Mouse (Mus musculus) gastrocnemius, postnatal 25 days (tissue): ENCODE results near the gene Gm11084. TPM values are rescaled to one million over a fixed set of nuclear protein-coding genes. Genes with fewer than 3 reads are reported as not detected.
"Not testable (repeated sequence)": the region's sequence is repeated elsewhere in the genome, so short reads cannot be mapped to it uniquely, and the experiment has no call there.

ENCODE experiments used
- DNase-seq: peaks from one replicate; pipeline ENCODE4 v3.0.0; 2022
- total RNA-seq, 2 experiments: library from RNA; stranded (reverse); gene quantifications; 1 replicate in 1 of 2; 2 replicates in 1 of 2; pipeline ENCODE4 v1.2.3; 2021

Gm11084 gene
- total RNA-seq, 2 experiments from 2014 or later = not detected

GRCm38 (mm10) chr2:72994165-72994564 is 7.6 kb upstream of the Gm11084 start:
- DNase-seq = no peak

GRCm38 (mm10) chr2:72992497-72992896 is 6.0 kb upstream of the Gm11084 start:
- no peak for DNase-seq

- not testable (repeated sequence) for DNase-seq
These were observed 2.4 kb upstream of the Gm11084 start for GRCm38 (mm10) chr2:72988945-72989344.

GRCm38 (mm10) chr2:72985516-72985915 is 1.0 kb downstream of the Gm11084 start:
- DNase-seq = no peak

- no peak for DNase-seq
These were observed 1.7 kb downstream of the Gm11084 start for GRCm38 (mm10) chr2:72984806-72985205.

- no peak for DNase-seq
These were observed 3.3 kb downstream of the Gm11084 start for GRCm38 (mm10) chr2:72983211-72983610.

- no peak for DNase-seq
These were observed 4.3 kb downstream of the Gm11084 start for GRCm38 (mm10) chr2:72982110-72982785.

GRCm38 (mm10) chr2:72981441-72982109 is 4.9 kb downstream of the Gm11084 start:
- no peak for DNase-seq

- no peak for DNase-seq
These were observed 5.5 kb downstream of the Gm11084 start for GRCm38 (mm10) chr2:72981075-72981420.

- DNase-seq = peak; percentile 98
These were observed 6.0 kb downstream of the Gm11084 start, which contains the start of gene Sp3 for GRCm38 (mm10) chr2:72980337-72981074. Gene Sp3 (minus strand): TSS chr2:72980446.

- DNase-seq = peak; percentile 93
These were observed 6.9 kb downstream of the Gm11084 start for GRCm38 (mm10) chr2:72979659-72980071.

GRCm38 (mm10) chr2:72978901-72979658 is 7.4 kb downstream of the Gm11084 start:
- peak; percentile 91 for DNase-seq

- DNase-seq = no peak
These were observed 8.0 kb downstream of the Gm11084 start for GRCm38 (mm10) chr2:72978473-72978872.

- no peak for DNase-seq
These were observed 9.2 kb downstream of the Gm11084 start for GRCm38 (mm10) chr2:72977272-72977671.

GRCm38 (mm10) chr2:72976036-72976435 is 10.5 kb downstream of the Gm11084 start:
- no peak for DNase-seq

GRCm38 (mm10) chr2:72970831-72971230 is 15.7 kb downstream of the Gm11084 start:
- no peak for DNase-seq

GRCm38 (mm10) chr2:72970302-72970701 is 16.2 kb downstream of the Gm11084 start:
- no peak for DNase-seq

- DNase-seq = no peak
These were observed 18.0 kb downstream of the Gm11084 start for GRCm38 (mm10) chr2:72968536-72968935.

- no peak for DNase-seq
These were observed 21.1 kb downstream of the Gm11084 start for GRCm38 (mm10) chr2:72965450-72965849.

- DNase-seq = no peak
These were observed 30.1 kb downstream of the Gm11084 start for GRCm38 (mm10) chr2:72956415-72956814.

- DNase-seq = no peak
These were observed 33.5 kb downstream of the Gm11084 start for GRCm38 (mm10) chr2:72952979-72953378.

GRCm38 (mm10) chr2:72935937-72936336 is 50.6 kb downstream of the Gm11084 start:
- no peak for DNase-seq
